Mouse (Mus musculus): ENCODE data around the gene Slc25a18. TPM values are rescaled to one million over a fixed set of nuclear protein-coding genes. Genes with fewer than 3 reads are reported as not detected.

The Slc25a18 gene
- total RNA-seq (2014; rRNA removed) (51.6 and 73.9 TPM in 2 replicates), polyA plus RNA-seq (2015; fragmentation: Nextera tagmentation; extraction: Ambion mirVana) (35.8 and 42.9 TPM in 2 replicates)

- DNase-seq (ENCODE audit: low spot score) (peak; percentile 85), ATAC-seq (ENCODE audit: low FRiP score) (peak; percentile 84)
- H3K4me1 ChIP-seq (ENCODE audit: insufficient read depth, low read length), result peaks cover 4% of the 10 kb centered on the region
- H3K27me3 ChIP-seq (ENCODE audit: insufficient read depth, low read length), result no peaks in the 10 kb centered on the region
- H3K27ac ChIP-seq (ENCODE audit: low read depth, low read length), result peak within 1 kb of the TSS; percentile 70
- no peaks in the 10 kb centered on the region for H3K9me3 ChIP-seq (ENCODE audit: low read length)
- peak within 1 kb of the TSS; percentile 3; the same call in 1 of the 2 replicates for H3K4me2 ChIP-seq (ENCODE audit: low read depth, low read length, poor library complexity, severe bottlenecking)
- H3K36me3 ChIP-seq (ENCODE audit: insufficient read depth, low read length), result no peaks in the 10 kb centered on the region
- WGBS, result 8% methylated on average over 5 of the region's 5 CpGs
- TF ChIP-seq CTCF (IDR thresholded peaks at IDR 0.05), result no peak
- no peak within 1 kb of the TSS for H3K4me3 ChIP-seq (ENCODE audit: low read depth, low read length)
- no peak within 1 kb of the TSS for H3K9ac ChIP-seq (replicated peaks; ENCODE audit: low read length, poor library complexity, severe bottlenecking)
Observed at GRCm38 (mm10) chr6:120773149-120773628, at the start of gene Slc25a18. Slc25a18 (plus strand) TSS chr6:120773578.

- Histone ChIP-seq H3K4me2 (ENCODE audit: low read depth, low read length, poor library complexity, severe bottlenecking) (no peak overlapping the region), H3K9me3 (ENCODE audit: low read length) (no peaks in the 10 kb centered on the region), H3K36me3 (ENCODE audit: insufficient read depth, low read length) (no peaks in the 10 kb centered on the region), H3K4me3 (ENCODE audit: low read depth, low read length) (no peak overlapping the region), H3K9ac (replicated peaks; ENCODE audit: low read length, poor library complexity, severe bottlenecking) (no peak overlapping the region), H3K27me3 (ENCODE audit: insufficient read depth, low read length) (no peaks in the 10 kb centered on the region), H3K27ac (ENCODE audit: low read depth, low read length) (no peak overlapping the region), H3K4me1 (ENCODE audit: insufficient read depth, low read length) (no peaks in the 10 kb centered on the region)
- WGBS, result 62% methylated on average over 2 of the region's 2 CpGs
- peak; percentile 7 for DNase-seq (ENCODE audit: low spot score)
- no peak for TF ChIP-seq CTCF (IDR thresholded peaks at IDR 0.05)
- no peak for ATAC-seq (ENCODE audit: low FRiP score)
Observed at GRCm38 (mm10) chr6:120725986-120726385, 47.4 kb upstream of the Slc25a18 start.

GRCm38 (mm10) chr6:120736011-120736410 lies 37.4 kb upstream of the Slc25a18 start:
- Histone ChIP-seq H3K9me3 (ENCODE audit: low read length) (no peaks in the 10 kb centered on the region), H3K4me1 (ENCODE audit: insufficient read depth, low read length) (no peaks in the 10 kb centered on the region), H3K36me3 (ENCODE audit: insufficient read depth, low read length) (no peaks in the 10 kb centered on the region), H3K9ac (replicated peaks; ENCODE audit: low read length, poor library complexity, severe bottlenecking) (no peak overlapping the region), H3K4me2 (ENCODE audit: low read depth, low read length, poor library complexity, severe bottlenecking) (no peak overlapping the region), H3K27ac (ENCODE audit: low read depth, low read length) (no peak overlapping the region), H3K27me3 (ENCODE audit: insufficient read depth, low read length) (no peaks in the 10 kb centered on the region), H3K4me3 (ENCODE audit: low read depth, low read length) (no peak overlapping the region)
- WGBS, result 90% methylated on average over 3 of the region's 3 CpGs
- TF ChIP-seq CTCF (IDR thresholded peaks at IDR 0.05), result no peak
- DNase-seq (ENCODE audit: low spot score), result no peak
- ATAC-seq (ENCODE audit: low FRiP score), result no peak

GRCm38 (mm10) chr6:120736566-120736965 lies 36.8 kb upstream of the Slc25a18 start:
- ATAC-seq (ENCODE audit: low FRiP score) (peak; percentile 78; the same call in 1 of the 2 replicates), DNase-seq (ENCODE audit: low spot score) (peak; percentile 85)
- Histone ChIP-seq H3K27me3 (ENCODE audit: insufficient read depth, low read length) (no peaks in the 10 kb centered on the region), H3K4me3 (ENCODE audit: low read depth, low read length) (no peak overlapping the region), H3K4me2 (ENCODE audit: low read depth, low read length, poor library complexity, severe bottlenecking) (no peak overlapping the region), H3K4me1 (ENCODE audit: insufficient read depth, low read length) (no peaks in the 10 kb centered on the region), H3K27ac (ENCODE audit: low read depth, low read length) (no peak overlapping the region), H3K36me3 (ENCODE audit: insufficient read depth, low read length) (no peaks in the 10 kb centered on the region), H3K9me3 (ENCODE audit: low read length) (no peaks in the 10 kb centered on the region), H3K9ac (replicated peaks; ENCODE audit: low read length, poor library complexity, severe bottlenecking) (no peak overlapping the region)
- WGBS, result 75% methylated on average over 3 of the region's 3 CpGs
- peak; percentile 97 for TF ChIP-seq CTCF (IDR thresholded peaks at IDR 0.05)

GRCm38 (mm10) chr6:120743130-120743529 lies 30.2 kb upstream of the Slc25a18 start:
- WGBS, result 84% methylated on average over 2 of the region's 2 CpGs
- no peak for ATAC-seq (ENCODE audit: low FRiP score)
- no peak for DNase-seq (ENCODE audit: low spot score)
- Histone ChIP-seq H3K36me3 (ENCODE audit: insufficient read depth, low read length) (no peaks in the 10 kb centered on the region), H3K9ac (replicated peaks; ENCODE audit: low read length, poor library complexity, severe bottlenecking) (no peak overlapping the region), H3K27ac (ENCODE audit: low read depth, low read length) (no peak overlapping the region), H3K27me3 (ENCODE audit: insufficient read depth, low read length) (no peaks in the 10 kb centered on the region), H3K4me3 (ENCODE audit: low read depth, low read length) (no peak overlapping the region), H3K4me1 (ENCODE audit: insufficient read depth, low read length) (no peaks in the 10 kb centered on the region), H3K9me3 (ENCODE audit: low read length) (no peaks in the 10 kb centered on the region), H3K4me2 (ENCODE audit: low read depth, low read length, poor library complexity, severe bottlenecking) (no peak overlapping the region)
- no peak for TF ChIP-seq CTCF (IDR thresholded peaks at IDR 0.05)

GRCm38 (mm10) chr6:120744266-120744665 lies 29.1 kb upstream of the Slc25a18 start:
- Histone ChIP-seq H3K27ac (ENCODE audit: low read depth, low read length) (no peak overlapping the region), H3K27me3 (ENCODE audit: insufficient read depth, low read length) (no peaks in the 10 kb centered on the region), H3K4me3 (ENCODE audit: low read depth, low read length) (no peak overlapping the region), H3K9ac (replicated peaks; ENCODE audit: low read length, poor library complexity, severe bottlenecking) (no peak overlapping the region), H3K9me3 (ENCODE audit: low read length) (no peaks in the 10 kb centered on the region), H3K4me1 (ENCODE audit: insufficient read depth, low read length) (no peaks in the 10 kb centered on the region), H3K36me3 (ENCODE audit: insufficient read depth, low read length) (no peaks in the 10 kb centered on the region), H3K4me2 (ENCODE audit: low read depth, low read length, poor library complexity, severe bottlenecking) (no peak overlapping the region)
- no peak for TF ChIP-seq CTCF (IDR thresholded peaks at IDR 0.05)
- DNase-seq (ENCODE audit: low spot score) (no peak), ATAC-seq (ENCODE audit: low FRiP score) (no peak)
- 95% methylated on average over 7 of the region's 7 CpGs for WGBS
